Mouse (Mus musculus): Measurements from ENCODE around the gene Gm21905. TPM values are rescaled to one million over a fixed set of nuclear protein-coding genes. Genes with fewer than 3 reads are reported as not detected.
A peak's percentile ranks its signal among the peaks of the same experiment; 100 is the strongest.

The Gm21905 gene
- polyA plus RNA-seq, 1 experiment from 2014 or later, result not detected

- no peak overlapping the region for H3K27ac ChIP-seq (ENCODE audit: low read length)
- no peaks in the 10 kb centered on the region for H3K4me1 ChIP-seq (replicated peaks; ENCODE audit: control insufficient read depth, insufficient read depth, low read length)
- no peaks in the 10 kb centered on the region for H3K27me3 ChIP-seq (replicated peaks; ENCODE audit: control insufficient read depth, insufficient read depth, low read length)
- no peak overlapping the region for H3K4me2 ChIP-seq (ENCODE audit: low read length)
- WGBS, result 96% methylated on average over 1 of the region's 1 CpGs
- H3K9ac ChIP-seq (replicated peaks; ENCODE audit: low read depth, low read length), result no peak overlapping the region
- H3K4me3 ChIP-seq (replicated peaks; ENCODE audit: low read length), result no peak overlapping the region
- no peak for ATAC-seq
- H3K36me3 ChIP-seq (ENCODE audit: control insufficient read depth, insufficient read depth), result no peaks in the 10 kb centered on the region
- no peaks in the 10 kb centered on the region for H3K9me3 ChIP-seq (ENCODE audit: control insufficient read depth, low read length)
These were observed 2.0 kb downstream of the Gm21905 start for GRCm38 (mm10) chr5:67944074-67944785.

- no peaks in the 10 kb centered on the region for H3K36me3 ChIP-seq (ENCODE audit: control insufficient read depth, insufficient read depth)
- H3K9ac ChIP-seq (replicated peaks; ENCODE audit: low read depth, low read length), result no peak overlapping the region
- H3K9me3 ChIP-seq (ENCODE audit: control insufficient read depth, low read length), result no peaks in the 10 kb centered on the region
- no peak overlapping the region for H3K4me3 ChIP-seq (replicated peaks; ENCODE audit: low read length)
- H3K27ac ChIP-seq (ENCODE audit: low read length), result no peak overlapping the region
- no peaks in the 10 kb centered on the region for H3K4me1 ChIP-seq (replicated peaks; ENCODE audit: control insufficient read depth, insufficient read depth, low read length)
- H3K4me2 ChIP-seq (ENCODE audit: low read length), result no peak overlapping the region
- H3K27me3 ChIP-seq (replicated peaks; ENCODE audit: control insufficient read depth, insufficient read depth, low read length), result no peaks in the 10 kb centered on the region
- WGBS, result 76% methylated on average over 2 of the region's 2 CpGs
- no peak for ATAC-seq
These were observed 3.0 kb downstream of the Gm21905 start for GRCm38 (mm10) chr5:67943199-67943598.

GRCm38 (mm10) chr5:67941369-67941768 lies 4.9 kb downstream of the Gm21905 start, which contains the start of gene Gm5108:
Gm5108 (plus strand) TSS chr5:67941669.
- no peaks in the 10 kb centered on the region for H3K4me1 ChIP-seq (replicated peaks; ENCODE audit: control insufficient read depth, insufficient read depth, low read length)
- no peaks in the 10 kb centered on the region for H3K36me3 ChIP-seq (ENCODE audit: control insufficient read depth, insufficient read depth)
- H3K27me3 ChIP-seq (replicated peaks; ENCODE audit: control insufficient read depth, insufficient read depth, low read length), result no peaks in the 10 kb centered on the region
- no peak within 1 kb of the TSS for H3K4me2 ChIP-seq (ENCODE audit: low read length)
- 89% methylated on average over 2 of the region's 2 CpGs for WGBS
- H3K9me3 ChIP-seq (ENCODE audit: control insufficient read depth, low read length), result no peaks in the 10 kb centered on the region
- no peak within 1 kb of the TSS for H3K9ac ChIP-seq (replicated peaks; ENCODE audit: low read depth, low read length)
- no peak for ATAC-seq
- no peak within 1 kb of the TSS for H3K27ac ChIP-seq (ENCODE audit: low read length)
- no peak within 1 kb of the TSS for H3K4me3 ChIP-seq (replicated peaks; ENCODE audit: low read length)

GRCm38 (mm10) chr5:67931623-67932022 lies 14.6 kb downstream of the Gm21905 start:
- Histone ChIP-seq H3K4me3 (replicated peaks; ENCODE audit: low read length) (no peak overlapping the region), H3K36me3 (ENCODE audit: control insufficient read depth, insufficient read depth) (no peaks in the 10 kb centered on the region), H3K27me3 (replicated peaks; ENCODE audit: control insufficient read depth, insufficient read depth, low read length) (no peaks in the 10 kb centered on the region), H3K27ac (ENCODE audit: low read length) (no peak overlapping the region), H3K4me2 (ENCODE audit: low read length) (no peak overlapping the region), H3K4me1 (replicated peaks; ENCODE audit: control insufficient read depth, insufficient read depth, low read length) (no peaks in the 10 kb centered on the region), H3K9me3 (ENCODE audit: control insufficient read depth, low read length) (no peaks in the 10 kb centered on the region), H3K9ac (replicated peaks; ENCODE audit: low read depth, low read length) (no peak overlapping the region)
- no peak for ATAC-seq
- WGBS, result 87% methylated on average over 2 of the region's 2 CpGs

- H3K4me3 ChIP-seq (replicated peaks; ENCODE audit: low read length), result no peak overlapping the region
- ATAC-seq, result no peak
- H3K27me3 ChIP-seq (replicated peaks; ENCODE audit: control insufficient read depth, insufficient read depth, low read length), result no peaks in the 10 kb centered on the region
- H3K9me3 ChIP-seq (ENCODE audit: control insufficient read depth, low read length), result no peaks in the 10 kb centered on the region
- no peak overlapping the region for H3K27ac ChIP-seq (ENCODE audit: low read length)
- no peak overlapping the region for H3K9ac ChIP-seq (replicated peaks; ENCODE audit: low read depth, low read length)
- H3K36me3 ChIP-seq (ENCODE audit: control insufficient read depth, insufficient read depth), result no peaks in the 10 kb centered on the region
- H3K4me2 ChIP-seq (ENCODE audit: low read length), result no peak overlapping the region
- H3K4me1 ChIP-seq (replicated peaks; ENCODE audit: control insufficient read depth, insufficient read depth, low read length), result no peaks in the 10 kb centered on the region
- 51% methylated on average over 4 of the region's 4 CpGs for WGBS
These were observed 15.6 kb downstream of the Gm21905 start for GRCm38 (mm10) chr5:67930584-67930983.

- H3K4me2 ChIP-seq (ENCODE audit: low read length), result no peak overlapping the region
- no peaks in the 10 kb centered on the region for H3K27me3 ChIP-seq (replicated peaks; ENCODE audit: control insufficient read depth, insufficient read depth, low read length)
- WGBS, result 60% methylated on average over 2 of the region's 2 CpGs
- no peak for ATAC-seq
- no peak overlapping the region for H3K9ac ChIP-seq (replicated peaks; ENCODE audit: low read depth, low read length)
- H3K36me3 ChIP-seq (ENCODE audit: control insufficient read depth, insufficient read depth), result no peaks in the 10 kb centered on the region
- H3K4me3 ChIP-seq (replicated peaks; ENCODE audit: low read length), result no peak overlapping the region
- H3K9me3 ChIP-seq (ENCODE audit: control insufficient read depth, low read length), result no peaks in the 10 kb centered on the region
- H3K27ac ChIP-seq (ENCODE audit: low read length), result no peak overlapping the region
- H3K4me1 ChIP-seq (replicated peaks; ENCODE audit: control insufficient read depth, insufficient read depth, low read length), result no peaks in the 10 kb centered on the region
These were observed 41.7 kb downstream of the Gm21905 start for GRCm38 (mm10) chr5:67904555-67904954.

GRCm38 (mm10) chr5:67898921-67899320 lies 47.3 kb downstream of the Gm21905 start:
- Histone ChIP-seq H3K36me3 (ENCODE audit: control insufficient read depth, insufficient read depth) (no peaks in the 10 kb centered on the region), H3K4me3 (replicated peaks; ENCODE audit: low read length) (no peak overlapping the region), H3K27ac (ENCODE audit: low read length) (no peak overlapping the region), H3K9me3 (ENCODE audit: control insufficient read depth, low read length) (no peaks in the 10 kb centered on the region), H3K4me2 (ENCODE audit: low read length) (no peak overlapping the region), H3K9ac (replicated peaks; ENCODE audit: low read depth, low read length) (no peak overlapping the region), H3K4me1 (replicated peaks; ENCODE audit: control insufficient read depth, insufficient read depth, low read length) (no peaks in the 10 kb centered on the region), H3K27me3 (replicated peaks; ENCODE audit: control insufficient read depth, insufficient read depth, low read length) (no peaks in the 10 kb centered on the region)
- ATAC-seq, result peak; percentile 50; the same call in 1 of the 2 replicates
- 86% methylated on average over 1 of the region's 1 CpGs for WGBS

GRCm38 (mm10) chr5:67884422-67885210 lies 61.6 kb downstream of the Gm21905 start:
- Histone ChIP-seq H3K9me3 (ENCODE audit: control insufficient read depth, low read length) (no peaks in the 10 kb centered on the region), H3K27ac (ENCODE audit: low read length) (no peak overlapping the region), H3K4me3 (replicated peaks; ENCODE audit: low read length) (no peak overlapping the region), H3K4me2 (ENCODE audit: low read length) (no peak overlapping the region), H3K9ac (replicated peaks; ENCODE audit: low read depth, low read length) (no peak overlapping the region), H3K4me1 (replicated peaks; ENCODE audit: control insufficient read depth, insufficient read depth, low read length) (no peaks in the 10 kb centered on the region), H3K36me3 (ENCODE audit: control insufficient read depth, insufficient read depth) (no peaks in the 10 kb centered on the region), H3K27me3 (replicated peaks; ENCODE audit: control insufficient read depth, insufficient read depth, low read length) (no peaks in the 10 kb centered on the region)
- 50% methylated on average over 9 of the region's 9 CpGs for WGBS
- ATAC-seq, result no peak

- Histone ChIP-seq H3K27ac (ENCODE audit: low read length) (no peak overlapping the region), H3K4me1 (replicated peaks; ENCODE audit: control insufficient read depth, insufficient read depth, low read length) (no peaks in the 10 kb centered on the region), H3K9ac (replicated peaks; ENCODE audit: low read depth, low read length) (no peak overlapping the region), H3K36me3 (ENCODE audit: control insufficient read depth, insufficient read depth) (no peaks in the 10 kb centered on the region), H3K4me2 (ENCODE audit: low read length) (no peak overlapping the region), H3K27me3 (replicated peaks; ENCODE audit: control insufficient read depth, insufficient read depth, low read length) (no peaks in the 10 kb centered on the region), H3K9me3 (ENCODE audit: control insufficient read depth, low read length) (no peaks in the 10 kb centered on the region), H3K4me3 (replicated peaks; ENCODE audit: low read length) (no peak overlapping the region)
- 86% methylated on average over 1 of the region's 1 CpGs for WGBS
- no peak for ATAC-seq
These were observed 62.6 kb downstream of the Gm21905 start for GRCm38 (mm10) chr5:67883564-67884171.

All from forebrain, embryonic 16.5 days (tissue).